Mouse (Mus musculus) layer of hippocampus, adult 18-20 months (tissue): ENCODE results near the gene Nup205. TPM values are rescaled to one million over a fixed set of nuclear protein-coding genes. Genes with fewer than 3 reads are reported as not detected.

ENCODE experiments used
- DNase-seq, 2 experiments: peaks; one replicate each; pipeline ENCODE4 v3.0.0; 2022; ENCODE audit warnings: low spot score in 2 of 2
- total RNA-seq, 2 experiments: library from RNA; stranded (reverse); gene quantifications; 2 replicates each; pipeline ENCODE4 v1.2.3; 2021

The Nup205 gene
- total RNA-seq, 2 experiments from 2014 or later = 28.1 to 32.0 TPM

- no peak for DNase-seq
Measured at GRCm38 (mm10) chr6:35277903-35278587, 100.8 kb downstream of the Nup205 start.

GRCm38 (mm10) chr6:35279306-35279705 is 102.1 kb downstream of the Nup205 start:
- DNase-seq = no peak

GRCm38 (mm10) chr6:35288114-35288761 is 111.0 kb downstream of the Nup205 start:
- DNase-seq = peak; percentile 16 to 60

- DNase-seq = no peak
Measured at GRCm38 (mm10) chr6:35288920-35289319, 111.7 kb downstream of the Nup205 start.

- DNase-seq = no peak
Measured at GRCm38 (mm10) chr6:35289676-35290075, 112.5 kb downstream of the Nup205 start.

- no peak for DNase-seq
Measured at GRCm38 (mm10) chr6:35294964-35295363, 117.7 kb downstream of the Nup205 start.

GRCm38 (mm10) chr6:35297001-35297400 is 119.8 kb downstream of the Nup205 start:
- DNase-seq = peak in 1 of 2 experiments; percentile 27

Other genes with a start within 250 kb of the Nup205 start
- gene Slc23a4, start 189.0 kb upstream of the Nup205 start, total RNA-seq = 1 to 10 TPM in 1 of 2 experiments, under 1 TPM in 1; 0.76 to 1.3 TPM
- 10 to 100 TPM; 46.6 to 53.7 TPM for gene Cnot4, start 43.7 kb upstream of the Nup205 start, total RNA-seq
- 1 to 10 TPM; 3.2 to 3.9 TPM for gene Slc13a4, start 130.7 kb downstream of the Nup205 start, total RNA-seq
- under 1 TPM; 0.64 to 0.74 TPM for gene Fam180a, start 148.7 kb downstream of the Nup205 start, total RNA-seq